26 mouse cellular contexts compared by ENCODE assay signal in genomic region chr15:101151409-101152261, GRCm38 (mm10). TPM values are rescaled to one million over a fixed set of nuclear protein-coding genes. Genes with fewer than 3 reads are reported as not detected.
"Had no signal": no experiment of that assay in that cellular context is flagged by ENCODE, and none has a peak within 500 bp of the region (broad histone marks: within the 10 kb centered on the region; RNA-seq: fewer than 3 reads in every experiment).

No protein-coding gene starts in this region.

- H3K4me2 ChIP-seq: lung, embryonic 15.5 days; midbrain, embryonic 11.5 days; midbrain, embryonic 13.5 days; midbrain, embryonic 15.5 days; neural tube, embryonic 12.5 days; stomach, embryonic 15.5 days had no signal

- H3K4me3 ChIP-seq: lung, embryonic 15.5 days; megakaryocyte, embryonic 14.5 days; midbrain, embryonic 13.5 days; midbrain, embryonic 15.5 days; neural tube, embryonic 12.5 days; stomach, embryonic 15.5 days had no signal

- ATAC-seq: liver, postnatal 0 days; lung, postnatal 0 days; midbrain, embryonic 13.5 days; midbrain, embryonic 15.5 days had no signal

- H3K27me3 ChIP-seq: lung, embryonic 15.5 days; megakaryocyte, embryonic 14.5 days; midbrain, embryonic 13.5 days; midbrain, embryonic 15.5 days; stomach, embryonic 15.5 days had no signal

- H3K4me1 ChIP-seq: neural tube, embryonic 12.5 days had no signal

- H3K9me3 ChIP-seq: lung, embryonic 15.5 days; midbrain, embryonic 15.5 days; neural tube, embryonic 12.5 days; stomach, embryonic 15.5 days had no signal

- H3K36me3 ChIP-seq: lung, embryonic 15.5 days; midbrain, embryonic 13.5 days; midbrain, embryonic 15.5 days; neural tube, embryonic 12.5 days; stomach, embryonic 15.5 days had no signal

- H3K9ac ChIP-seq: liver, postnatal 0 days; lung, embryonic 15.5 days; midbrain, embryonic 15.5 days; neural tube, embryonic 12.5 days; stomach, embryonic 15.5 days had no signal

- DNase-seq: liver, postnatal 0 days; lung, adult 2 months; lung, postnatal 14 days; lung, postnatal 36 days; right cerebral cortex, postnatal 14 days; thymus, adult 2 months; thymus, postnatal 25 days; thymus, postnatal 4 days had no signal

- H3K27ac ChIP-seq: lung, embryonic 15.5 days; macrophage; midbrain, embryonic 13.5 days; midbrain, embryonic 15.5 days; neural tube, embryonic 12.5 days; stomach, embryonic 15.5 days; stomach, postnatal 0 days had no signal

RNA-seq across cellular contexts. Expression of gene Ankrd33, which starts 36.1 kb away (rescaled TPM):
- total RNA-seq: megakaryocyte progenitor cell, adult 5-6 weeks; midbrain, postnatal 0 days; monocyte, adult 5-6 weeks; neutrophil, adult 5-6 weeks had no signal
- polyA plus RNA-seq: liver, postnatal 0 days; lung, embryonic 15.5 days; lung, postnatal 0 days; macrophage; midbrain, embryonic 11.5 days; midbrain, embryonic 13.5 days; midbrain, embryonic 15.5 days; midbrain, postnatal 0 days; neural tube, embryonic 12.5 days; neural tube, embryonic 14.5 days; spleen, adult 2 months; stomach, embryonic 15.5 days; stomach, postnatal 0 days; testis, adult 2 months; thymus, adult 2 months; urinary bladder, adult 2 months had no signal
